Mouse (Mus musculus) cerebellum, postnatal 10 days (tissue): ENCODE results near the gene Ccnt2.
A peak's percentile ranks its signal among the peaks of the same experiment; 100 is the strongest.
"Not testable (repeated sequence)": the region's sequence is repeated elsewhere in the genome, so short reads cannot be mapped to it uniquely, and the experiment has no call there.

Experiments
- DNase-seq, 2 experiments: peaks; one replicate each; pipeline ENCODE4 v3.0.0; 2021; ENCODE audit warnings: mixed read lengths in 2 of 2

The Ccnt2 gene

GRCm38 (mm10) chr1:127773803-127774500 lies at the start of gene Ccnt2:
Gene Ccnt2 (plus strand): TSS chr1:127774164.
- DNase-seq = peak; percentile 99 to 100

DNA sequence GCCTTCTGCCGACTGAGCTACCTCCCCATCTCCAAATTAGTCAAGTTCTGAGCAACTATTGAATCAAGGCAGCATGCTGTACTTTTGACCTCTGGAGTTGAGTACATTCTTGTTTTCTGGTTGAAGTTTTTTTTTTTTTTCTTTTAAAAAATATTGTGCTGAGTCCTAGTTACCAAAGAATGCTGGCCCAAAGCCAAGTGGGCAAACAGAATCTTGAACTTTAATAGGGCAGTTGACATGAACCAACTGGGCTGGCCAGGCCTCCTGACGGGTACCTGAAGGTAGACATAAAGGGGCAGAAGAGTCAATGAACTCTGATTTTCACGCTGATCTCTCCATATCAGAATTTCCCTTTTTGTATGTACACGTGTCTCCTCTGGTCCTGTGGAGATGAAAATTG lies 44.9 kb upstream of the Ccnt2 start, which contains the start of gene Acmsd:
Gene Acmsd, plus strand, starts transcription at position 318 of the 400 bp plus-strand sequence.
- DNase-seq = peak; percentile 5 to 8

DNA sequence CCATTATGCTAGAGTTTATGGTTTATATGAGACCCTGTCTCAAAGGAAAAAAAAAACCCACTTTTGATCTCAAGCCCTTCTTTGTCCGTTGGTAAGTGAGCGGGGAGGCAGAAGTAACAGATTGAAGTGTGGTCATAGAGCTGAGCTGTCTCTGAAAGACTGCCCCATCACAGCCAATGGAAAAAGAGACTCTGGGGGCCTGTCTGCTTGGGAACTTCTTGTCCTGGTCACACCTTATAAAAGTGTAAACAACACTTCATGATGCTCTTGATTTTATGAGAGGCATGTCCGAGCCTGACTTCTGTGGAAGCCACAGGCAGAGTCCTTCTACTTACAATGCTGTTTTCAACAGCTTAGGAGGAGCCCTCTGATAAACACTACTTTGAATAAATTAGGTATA lies 42.9 kb upstream of the Ccnt2 start:
- DNase-seq = no peak

DNA sequence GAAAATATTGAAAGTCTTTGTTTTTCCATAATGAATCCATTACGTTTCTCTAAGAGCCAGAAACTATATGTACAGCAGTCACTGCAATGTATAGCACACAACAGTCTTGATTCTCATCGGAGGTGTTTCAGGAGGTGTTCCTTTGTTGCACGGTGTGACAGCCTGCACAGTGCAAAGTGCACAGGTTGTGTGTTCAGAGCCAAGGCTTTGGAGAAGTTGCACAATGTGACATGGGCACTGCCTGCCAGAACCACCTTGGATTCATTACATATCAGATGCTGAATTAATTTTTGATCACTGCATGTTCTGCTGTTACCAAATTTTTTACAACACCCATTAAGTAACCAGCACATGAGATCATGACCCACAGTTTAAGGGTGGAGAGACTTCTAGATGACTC lies 41.5 kb upstream of the Ccnt2 start:
- DNase-seq = no peak

GRCm38 (mm10) chr1:127732841-127733240 lies 41.1 kb upstream of the Ccnt2 start:
- no peak for DNase-seq

GRCm38 (mm10) chr1:127735356-127735755 lies 38.6 kb upstream of the Ccnt2 start:
- no peak for DNase-seq

- DNase-seq = peak in 1 of 2 experiments; percentile 11
These were observed 23.4 kb upstream of the Ccnt2 start for GRCm38 (mm10) chr1:127750401-127751102.

- no peak for DNase-seq
These were observed 18.2 kb upstream of the Ccnt2 start for GRCm38 (mm10) chr1:127755806-127756205.

DNA sequence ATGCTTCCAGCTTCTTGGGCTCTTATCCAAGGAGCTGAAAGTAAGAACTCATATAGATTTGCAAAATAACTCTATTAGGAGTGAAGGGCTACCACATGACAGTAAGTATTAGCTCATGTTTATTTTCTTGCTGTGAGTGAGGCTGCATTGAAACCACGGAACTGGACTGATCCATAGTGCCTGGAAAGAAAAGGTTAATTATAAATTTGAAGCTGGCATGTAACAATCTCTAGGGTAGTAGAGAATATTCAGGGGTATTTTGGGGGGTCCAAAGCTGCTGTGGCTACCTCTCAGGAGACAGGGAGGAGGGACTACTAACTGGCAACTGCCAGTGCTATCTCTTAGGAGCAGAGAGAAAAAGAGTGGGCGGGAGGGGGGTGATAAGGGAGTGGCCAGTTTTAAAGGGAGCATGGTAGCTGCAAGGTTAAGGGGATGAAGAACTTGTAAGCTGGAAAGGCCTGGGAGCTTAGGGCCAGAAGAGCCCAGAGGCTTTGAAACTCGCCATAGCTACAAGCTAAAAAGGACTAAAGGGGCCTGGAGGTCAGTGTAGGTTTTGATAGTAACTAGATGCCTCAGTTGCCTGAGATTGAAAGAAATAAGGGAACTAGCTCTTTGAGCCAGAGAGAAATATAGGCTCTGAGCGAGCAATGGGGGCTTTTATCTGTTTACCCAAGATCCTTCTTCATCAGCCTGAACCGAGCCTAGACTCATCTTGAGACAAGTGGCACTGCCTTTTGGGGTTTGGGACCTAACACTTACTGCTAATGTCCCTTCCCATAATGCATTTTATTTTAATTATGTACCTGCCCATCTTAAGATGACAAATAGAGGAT lies 17.4 kb upstream of the Ccnt2 start:
- no peak for DNase-seq

GRCm38 (mm10) chr1:127757164-127757545 lies 16.8 kb upstream of the Ccnt2 start:
- DNase-seq = not testable (repeated sequence)

GRCm38 (mm10) chr1:127765468-127765867 lies 8.5 kb upstream of the Ccnt2 start:
- peak; percentile 21 to 56 for DNase-seq

DNA sequence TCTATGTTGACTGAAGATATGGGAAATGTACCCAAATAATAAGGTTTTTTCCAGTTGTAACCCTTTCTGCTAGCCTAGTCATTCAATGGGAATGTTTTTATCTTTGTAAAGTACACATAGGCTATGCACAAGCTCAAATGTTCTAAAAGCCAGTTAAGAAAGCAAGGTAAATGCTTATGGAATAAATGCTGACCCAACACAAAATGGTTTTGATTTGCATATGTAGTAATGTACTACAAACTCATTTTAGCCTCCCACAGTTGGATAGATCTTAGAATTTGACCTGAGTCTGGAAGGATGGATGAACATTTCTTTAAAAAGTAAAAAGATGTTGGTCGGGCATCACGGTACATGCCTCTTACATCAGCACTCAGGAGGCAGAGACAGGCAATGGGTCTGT lies 7.2 kb upstream of the Ccnt2 start:
- DNase-seq = no peak

DNA sequence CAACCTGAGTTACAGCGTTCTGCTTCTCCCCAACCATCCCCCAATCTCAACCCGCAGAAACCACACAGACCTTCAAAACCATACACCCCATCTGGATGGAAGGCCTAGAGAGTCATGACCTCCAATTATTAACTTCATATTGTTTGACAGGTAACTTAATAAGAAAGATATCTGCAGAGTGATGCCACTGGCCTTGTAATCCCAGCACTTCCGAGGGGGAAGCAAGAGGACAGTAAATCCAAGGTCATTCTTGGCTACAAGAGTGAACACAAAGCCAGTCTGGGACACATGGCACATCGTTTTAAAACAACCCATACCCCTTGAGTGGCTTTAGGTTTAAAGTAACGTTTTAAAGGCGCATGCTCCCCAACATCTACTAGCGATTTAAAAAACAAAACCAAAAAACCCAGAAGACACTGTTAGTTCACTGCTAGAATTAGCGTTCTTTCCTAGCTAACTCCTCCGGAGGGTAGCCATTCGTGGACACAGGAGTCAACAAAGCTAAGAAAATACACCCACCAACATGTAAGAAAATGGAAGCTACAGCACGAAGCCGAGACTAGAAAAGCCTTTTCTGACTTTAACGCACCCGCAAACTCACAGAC lies 664 bp upstream of the Ccnt2 start:
- no peak for DNase-seq

DNA sequence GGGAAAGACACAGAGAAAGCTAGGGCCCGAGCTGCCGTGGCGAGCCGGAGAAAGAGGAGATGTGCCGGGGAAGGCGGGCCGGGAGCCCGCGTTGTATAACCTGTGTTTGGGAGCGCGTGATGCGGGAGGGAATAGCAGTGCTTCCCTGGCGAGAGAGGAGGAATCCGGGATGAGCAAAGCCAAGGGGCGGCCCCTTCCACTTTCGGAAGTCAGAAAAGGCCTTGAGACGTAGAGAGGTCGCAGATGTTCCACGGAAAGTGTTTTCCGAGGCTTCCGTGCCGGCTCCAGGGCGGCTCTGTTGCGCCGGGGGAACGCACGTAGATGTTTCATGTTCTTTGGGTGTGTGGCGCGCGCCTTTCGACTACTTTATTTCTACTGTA lies 527 bp downstream of the Ccnt2 start:
- DNase-seq = no peak

GRCm38 (mm10) chr1:127775206-127775720 lies 1.3 kb downstream of the Ccnt2 start:
- no peak for DNase-seq

DNA sequence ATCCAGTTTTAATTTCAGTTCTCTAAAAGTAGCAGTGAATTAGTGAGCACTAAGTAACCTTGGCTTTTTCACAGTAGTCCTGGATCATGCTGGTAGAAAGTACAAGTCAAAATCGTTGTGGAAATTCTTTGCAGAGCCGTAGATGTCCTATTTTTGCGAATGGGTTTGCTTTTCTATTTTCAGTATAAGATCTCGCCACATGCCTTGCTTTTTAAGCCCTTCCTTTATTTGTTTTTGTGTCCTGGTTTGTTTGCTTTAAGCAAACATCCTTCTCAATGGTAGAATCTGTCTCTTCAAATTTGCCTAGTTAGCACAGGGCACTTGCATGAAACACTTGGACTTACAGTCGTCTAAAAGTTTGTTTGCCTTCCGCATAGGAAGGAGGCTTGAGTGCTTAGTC lies 2.3 kb downstream of the Ccnt2 start:
- no peak for DNase-seq

GRCm38 (mm10) chr1:127778611-127779010 lies 4.6 kb downstream of the Ccnt2 start:
- no peak for DNase-seq

- no peak for DNase-seq
These were observed 6.2 kb downstream of the Ccnt2 start for GRCm38 (mm10) chr1:127780142-127780541.

DNA sequence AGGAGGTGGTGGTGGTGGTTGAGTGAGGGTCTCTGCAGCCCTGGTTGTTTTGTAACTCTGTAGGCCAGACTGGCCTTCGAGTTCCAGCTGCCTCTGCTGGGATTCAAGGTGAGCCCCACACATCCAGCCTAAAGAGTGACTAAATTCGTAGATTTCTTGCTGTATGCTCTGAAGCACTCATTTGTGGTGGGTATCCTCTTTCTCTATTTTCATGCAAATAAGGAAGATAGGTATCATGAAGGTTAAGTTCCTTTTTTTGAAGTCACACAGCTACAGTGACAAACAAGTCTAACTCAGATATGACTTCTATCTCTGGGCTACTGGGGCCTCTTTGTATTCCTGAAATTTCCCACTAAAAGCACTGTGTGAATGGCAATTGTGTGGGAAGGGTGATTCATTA lies 6.9 kb downstream of the Ccnt2 start:
- DNase-seq = no peak

- no peak for DNase-seq
These were observed 9.9 kb downstream of the Ccnt2 start for GRCm38 (mm10) chr1:127783862-127784261.

GRCm38 (mm10) chr1:127785882-127786281 lies 11.9 kb downstream of the Ccnt2 start:
- DNase-seq = no peak

- DNase-seq = no peak
These were observed 15.0 kb downstream of the Ccnt2 start for GRCm38 (mm10) chr1:127788943-127789342.

DNA sequence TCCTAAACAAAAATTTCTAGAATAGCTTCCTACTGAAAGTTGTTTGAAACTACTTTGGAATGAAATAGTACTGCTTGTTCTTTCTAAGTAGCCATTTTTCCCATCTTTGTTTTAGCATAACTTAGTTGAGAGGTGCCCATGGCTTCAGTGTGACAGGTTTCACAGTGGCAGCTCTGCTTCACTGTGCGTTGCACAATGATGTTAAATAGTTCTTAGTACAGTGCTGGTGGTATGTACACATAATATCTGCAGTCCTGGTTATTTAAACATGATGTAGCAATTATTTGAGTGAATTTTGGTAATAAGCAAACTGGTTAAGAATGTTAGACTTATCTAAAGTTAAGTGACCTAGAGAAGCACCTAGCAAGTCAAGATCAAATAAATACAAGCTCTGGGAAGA lies 19.5 kb downstream of the Ccnt2 start:
- no peak for DNase-seq
